Mouse (Mus musculus) adrenal gland, postnatal 0 days (tissue): ENCODE results near the gene Dgkg. TPM values are rescaled to one million over a fixed set of nuclear protein-coding genes. Genes with fewer than 3 reads are reported as not detected.

Source experiments
- microRNA-seq: library from miRNA; unstranded; fragments of <30 nt; microRNA quantifications from one replicate; pipeline ENCODE4, GENCODE M21; 2016; ENCODE audit warnings: borderline replicate concordance; ENCODE audit not compliant: insufficient number of aligned reads
- polyA plus RNA-seq: library from polyadenylated mRNA; unstranded; fragments of >200 nt; fragmentation: Nextera tagmentation; extraction: Ambion mirVana; gene quantifications from 2 replicates; pipeline ENCODE4 v1.2.1, GENCODE M21; 2015

Gene Dgkg
- 2.2 and 4.3 TPM in 2 replicates for polyA plus RNA-seq

GRCm38 (mm10) chr16:22656533-22657444, at the start of gene Dgkg:
Gene Dgkg (minus strand): TSS chr16:22657221.

GRCm38 (mm10) chr16:22439499-22440177, 217.4 kb downstream of the Dgkg start, which contains the start of gene Etv5:
Gene Etv5 (minus strand): TSS chr16:22439719.

Small RNAs within 50 kb of the gene (microRNA-seq; reads per million reads assigned to microRNA genes)
- gene Mir6362: not detected
- gene Mir8095: not detected

Other genes starting within 250 kb of the Dgkg start
- 16.3 and 20.7 TPM in 2 replicates for gene Etv5, start 217.5 kb downstream of the Dgkg start, polyA plus RNA-seq
- 0.14 TPM in 1 of 2 replicates, not detected in the other for gene Crygs, start 154.4 kb upstream of the Dgkg start, polyA plus RNA-seq
- gene Tbccd1, start 200.4 kb upstream of the Dgkg start, polyA plus RNA-seq: 14.3 and 19.3 TPM in 2 replicates
- 60.1 and 84.8 TPM in 2 replicates for gene Dnajb11, start 200.6 kb upstream of the Dgkg start, polyA plus RNA-seq
- gene Ahsg, start 234.1 kb upstream of the Dgkg start, polyA plus RNA-seq: 576 and 827 TPM in 2 replicates